Mouse (Mus musculus): ENCODE results near the gene Oas1f.
"Not testable (repeated sequence)": the region's sequence is repeated elsewhere in the genome, so short reads cannot be mapped to it uniquely, and the experiment has no call there.

Oas1f gene

GRCm38 (mm10) chr5:120870081-120870480 is 22.9 kb downstream of the Oas1f start:
- no peak for DNase-seq (ENCODE audit: extremely low read depth, insufficient read length, low spot score)

GRCm38 (mm10) chr5:120870782-120871181 is 23.6 kb downstream of the Oas1f start:
- DNase-seq (ENCODE audit: extremely low read depth, insufficient read length, low spot score), result no peak

GRCm38 (mm10) chr5:120871469-120871868 is 24.3 kb downstream of the Oas1f start:
- DNase-seq (ENCODE audit: extremely low read depth, insufficient read length, low spot score), result no peak

DNA sequence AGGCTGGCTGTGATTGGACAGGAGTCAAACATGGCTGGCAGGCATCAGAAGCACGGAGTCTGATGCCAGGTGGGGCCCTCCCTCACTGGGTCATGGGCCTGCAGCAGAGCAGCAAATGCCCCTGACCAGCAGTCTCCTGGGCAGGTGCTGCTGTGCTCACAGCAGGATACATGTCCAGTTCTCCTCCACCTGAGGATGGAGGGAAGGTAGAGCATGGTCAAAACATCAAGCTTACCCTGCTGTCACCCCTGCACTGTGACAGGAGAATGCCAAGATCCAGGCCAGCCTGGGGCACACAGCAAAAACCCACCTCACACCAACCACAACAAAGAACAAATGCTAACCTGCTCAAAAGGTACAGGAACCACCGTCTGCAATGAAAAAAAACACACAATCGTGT is 29.7 kb downstream of the Oas1f start:
- not testable (repeated sequence) for DNase-seq (ENCODE audit: extremely low read depth, insufficient read length, low spot score)

- not testable (repeated sequence) for DNase-seq (ENCODE audit: extremely low read depth, insufficient read length, low spot score)
Observed at GRCm38 (mm10) chr5:120877407-120877806, 30.2 kb downstream of the Oas1f start.

GRCm38 (mm10) chr5:120878803-120879202 is 31.6 kb downstream of the Oas1f start:
- not testable (repeated sequence) for DNase-seq (ENCODE audit: extremely low read depth, insufficient read length, low spot score)

DNA sequence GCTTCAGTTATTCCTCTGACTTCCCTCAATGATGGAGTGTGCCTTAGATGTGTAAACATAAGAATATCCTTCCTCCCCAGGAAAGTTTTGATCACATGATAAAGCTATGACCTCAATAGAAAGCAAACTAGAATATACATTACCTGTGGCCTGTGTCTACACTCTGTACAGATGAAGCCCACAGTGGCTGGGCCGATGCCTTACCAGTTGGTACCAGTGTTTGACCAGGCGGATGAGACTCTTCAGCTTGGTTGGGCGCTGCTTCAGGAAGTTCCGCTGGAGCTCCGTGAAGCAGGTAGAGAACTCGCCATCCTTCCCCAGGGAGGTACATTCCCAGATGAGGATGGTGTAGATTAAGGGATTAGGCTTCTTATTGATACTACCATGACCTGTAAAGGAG is 34.5 kb downstream of the Oas1f start:
- not testable (repeated sequence) for DNase-seq (ENCODE audit: extremely low read depth, insufficient read length, low spot score)

DNA sequence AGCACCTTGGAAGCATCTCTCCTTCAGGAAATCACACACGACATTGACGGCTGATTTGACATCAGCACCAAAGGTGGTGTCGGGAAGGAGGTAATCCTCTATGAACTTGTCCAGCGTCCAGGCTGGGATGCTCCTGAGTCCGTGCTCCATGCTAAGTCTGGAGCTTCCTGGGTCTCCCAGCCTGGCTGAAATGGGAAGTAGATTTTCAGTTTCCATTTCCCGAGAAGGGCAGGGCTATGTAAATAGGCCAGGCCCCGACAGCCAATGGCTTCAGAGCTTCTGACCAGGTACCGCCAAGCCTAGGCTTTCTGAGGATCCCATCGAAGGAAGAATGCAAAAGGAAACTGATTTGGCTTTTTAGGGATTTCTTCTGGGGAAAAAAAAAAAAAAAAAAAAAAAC is 40.2 kb downstream of the Oas1f start, which contains the start of gene Oas1g:
TSS of gene Oas1g (minus strand) at position 201 of the 400 bp plus-strand sequence.
- not testable (repeated sequence) for DNase-seq (ENCODE audit: extremely low read depth, insufficient read length, low spot score)

- DNase-seq (ENCODE audit: extremely low read depth, insufficient read length, low spot score), result no peak
Observed at GRCm38 (mm10) chr5:120887831-120888230, 40.7 kb downstream of the Oas1f start.

DNA sequence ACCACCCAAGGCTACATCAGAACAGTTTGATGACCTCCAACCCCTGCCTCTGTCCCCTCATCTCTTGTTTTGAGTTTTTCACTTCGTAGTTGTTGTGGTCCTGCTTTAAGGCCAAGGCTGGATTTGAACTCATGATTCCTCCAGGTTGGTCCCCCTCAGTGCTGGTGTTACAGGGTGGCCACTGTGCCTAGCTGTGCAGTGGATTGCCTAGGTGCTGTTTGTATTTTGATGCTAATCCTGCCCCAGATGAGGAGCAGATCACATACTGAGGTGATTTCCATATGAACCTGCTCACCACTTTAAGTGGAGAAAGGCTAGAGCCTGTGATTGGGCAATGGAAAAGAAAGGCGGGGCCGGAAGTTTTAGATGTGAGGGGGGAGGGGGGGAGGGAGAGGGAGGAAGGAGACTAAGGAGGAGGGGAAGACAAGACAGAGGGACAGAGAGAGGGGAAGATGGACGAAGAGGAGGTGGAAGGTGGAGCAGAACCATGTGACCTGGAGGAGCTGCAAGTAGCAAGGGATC is 41.2 kb downstream of the Oas1f start:
- DNase-seq (ENCODE audit: extremely low read depth, insufficient read length, low spot score), result not testable (repeated sequence)

DNA sequence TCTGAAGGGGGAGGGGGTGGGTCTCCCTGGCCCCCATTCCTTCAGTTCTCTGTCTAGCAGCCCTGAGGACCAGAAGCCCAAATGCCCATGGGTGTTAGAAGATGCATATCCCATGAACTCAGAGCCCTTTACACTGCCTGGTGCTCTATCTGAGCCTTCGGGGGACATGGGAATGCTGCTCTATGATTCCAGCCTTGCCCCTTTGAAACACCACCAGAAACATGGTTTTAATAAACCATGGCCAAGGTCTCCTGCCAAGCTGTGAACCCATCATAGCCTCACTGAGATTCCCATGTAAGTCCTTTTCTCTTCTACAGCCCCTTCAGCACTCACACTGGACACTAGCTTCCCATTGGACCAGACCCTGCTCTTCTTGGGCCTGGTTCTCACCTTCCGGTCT is 42.9 kb downstream of the Oas1f start:
- DNase-seq (ENCODE audit: extremely low read depth, insufficient read length, low spot score), result no peak

DNA sequence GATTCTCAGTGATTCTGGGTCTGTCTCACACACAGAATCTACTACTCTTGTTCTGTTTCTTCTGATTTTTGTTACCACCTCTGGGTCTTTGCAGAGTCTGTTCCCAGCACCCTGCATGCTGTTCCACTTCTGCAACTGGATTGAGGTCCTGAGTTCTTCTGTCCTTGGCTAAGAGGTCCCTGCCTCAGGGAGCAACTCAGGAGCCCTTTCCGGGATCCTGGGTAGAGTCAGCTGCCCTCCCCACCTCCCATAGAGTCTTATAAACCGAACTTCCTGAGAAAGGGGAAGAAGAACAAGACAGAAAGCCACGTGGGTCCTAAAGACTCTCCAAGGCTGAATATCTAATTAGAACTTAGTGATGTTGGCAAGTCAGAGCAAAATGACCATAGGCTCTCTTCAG is 43.8 kb downstream of the Oas1f start:
- no peak for DNase-seq (ENCODE audit: extremely low read depth, insufficient read length, low spot score)

DNA sequence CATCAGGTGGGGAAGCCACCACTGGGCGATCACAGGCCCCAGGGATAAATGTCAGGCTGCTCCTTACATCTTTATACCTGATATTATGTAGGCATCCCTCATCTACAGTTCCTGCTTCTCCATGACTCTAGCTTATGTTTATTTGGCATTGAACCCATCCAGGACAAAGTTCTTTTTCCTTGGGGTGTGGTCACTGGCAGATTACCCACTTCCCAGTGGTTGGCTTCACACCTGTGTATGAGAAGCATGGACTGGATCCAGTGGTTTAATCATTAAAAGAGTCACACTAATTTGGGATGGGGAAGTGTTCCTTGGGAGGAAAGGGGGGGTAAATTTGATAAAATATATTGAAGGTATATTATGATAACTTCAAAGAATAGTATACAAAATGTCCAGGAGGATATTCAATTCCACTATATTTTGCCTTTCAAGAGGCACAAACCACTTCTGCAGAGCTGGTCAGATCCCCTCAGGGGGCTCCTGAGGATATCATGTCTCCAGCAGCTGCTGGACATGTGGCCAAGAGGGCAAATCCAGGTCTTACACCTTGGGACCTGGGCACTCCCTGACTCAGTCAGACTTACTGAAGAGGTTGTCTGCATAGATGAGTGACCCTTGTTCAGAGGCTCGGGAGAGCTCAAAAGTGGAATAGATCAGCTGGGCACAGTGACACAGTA is 44.5 kb downstream of the Oas1f start:
- DNase-seq (ENCODE audit: extremely low read depth, insufficient read length, low spot score), result not testable (repeated sequence)

- DNase-seq (ENCODE audit: extremely low read depth, insufficient read length, low spot score), result no peak
Observed at GRCm38 (mm10) chr5:120892243-120892660, 45.1 kb downstream of the Oas1f start.

DNA sequence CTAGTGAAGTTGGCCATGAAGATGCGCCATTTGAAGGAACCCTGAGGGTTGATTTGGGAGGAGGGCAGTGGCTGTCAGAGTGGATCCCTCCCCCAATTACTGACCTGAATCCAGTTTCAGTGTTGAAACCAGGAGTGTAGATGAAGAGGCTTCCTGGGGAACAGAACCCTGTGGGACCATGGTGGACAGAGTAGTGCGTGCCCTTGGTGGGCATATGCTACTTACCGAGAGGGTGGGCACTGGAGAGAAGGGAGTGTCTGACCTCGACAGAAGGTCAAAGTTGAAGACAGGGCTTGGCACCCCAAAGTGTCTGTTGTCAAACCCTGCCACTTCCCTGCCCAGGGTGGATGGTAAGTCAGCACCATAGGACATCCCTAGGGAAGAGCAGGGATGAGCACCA is 46.7 kb downstream of the Oas1f start:
- not testable (repeated sequence) for DNase-seq (ENCODE audit: extremely low read depth, insufficient read length, low spot score)

- not testable (repeated sequence) for DNase-seq (ENCODE audit: extremely low read depth, insufficient read length, low spot score)
Observed at GRCm38 (mm10) chr5:120894692-120895091, 47.5 kb downstream of the Oas1f start.

DNA sequence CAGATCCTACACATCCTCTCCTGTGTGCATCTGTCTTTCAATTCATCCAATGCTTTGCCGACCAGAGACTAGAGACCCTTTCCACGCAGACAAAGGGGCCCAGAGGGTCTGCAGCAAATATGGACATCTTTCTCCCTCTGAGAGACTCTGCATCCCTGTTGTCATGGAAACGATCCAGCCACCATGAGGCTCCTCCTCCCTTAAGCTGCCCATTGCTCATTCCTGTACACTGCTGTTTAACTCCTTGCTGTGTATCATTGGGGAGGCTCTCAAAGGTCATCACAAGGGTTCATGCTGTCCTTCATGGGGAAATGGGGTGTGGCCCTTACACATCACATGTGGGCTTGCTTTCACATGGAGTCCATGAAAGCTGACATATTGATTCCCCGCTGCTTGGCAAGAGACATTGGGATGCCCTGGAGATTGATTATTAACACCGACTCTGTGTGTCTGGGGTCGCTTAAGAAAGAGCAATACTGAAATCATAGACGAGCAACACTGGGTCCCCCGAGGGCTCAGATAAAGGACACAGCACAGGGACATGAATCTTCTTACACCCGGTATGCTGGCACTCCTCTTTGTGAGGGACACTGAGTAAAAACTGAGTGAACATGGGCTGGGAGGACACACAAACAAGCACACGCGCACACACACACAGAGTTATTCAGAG is 48.2 kb downstream of the Oas1f start:
- no peak for DNase-seq (ENCODE audit: extremely low read depth, insufficient read length, low spot score)

DNA sequence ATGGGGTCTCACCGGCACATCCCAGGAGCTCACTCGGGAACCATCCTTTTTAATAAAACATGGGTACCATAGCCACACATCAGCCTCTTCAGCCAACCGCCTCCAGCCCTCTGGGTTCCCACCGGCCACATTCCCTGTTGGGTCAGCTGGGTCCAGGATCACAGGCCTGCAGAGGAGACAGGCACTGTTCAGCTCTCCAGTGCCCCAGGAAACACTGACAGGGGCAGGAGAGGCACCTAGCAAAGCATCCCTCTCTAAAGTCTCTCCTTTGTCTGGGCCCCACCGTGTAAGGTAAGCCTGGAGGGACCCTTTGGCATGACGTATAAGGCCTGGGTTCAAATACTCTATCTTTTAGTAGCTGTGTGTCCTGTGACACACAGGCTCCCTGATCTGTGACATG is 51.1 kb downstream of the Oas1f start:
- no peak for DNase-seq (ENCODE audit: extremely low read depth, insufficient read length, low spot score)

- no peak for DNase-seq (ENCODE audit: extremely low read depth, insufficient read length, low spot score)
Observed at GRCm38 (mm10) chr5:120898726-120899125, 51.6 kb downstream of the Oas1f start.

GRCm38 (mm10) chr5:120900666-120901065 is 53.5 kb downstream of the Oas1f start:
- no peak for DNase-seq (ENCODE audit: extremely low read depth, insufficient read length, low spot score)

DNA sequence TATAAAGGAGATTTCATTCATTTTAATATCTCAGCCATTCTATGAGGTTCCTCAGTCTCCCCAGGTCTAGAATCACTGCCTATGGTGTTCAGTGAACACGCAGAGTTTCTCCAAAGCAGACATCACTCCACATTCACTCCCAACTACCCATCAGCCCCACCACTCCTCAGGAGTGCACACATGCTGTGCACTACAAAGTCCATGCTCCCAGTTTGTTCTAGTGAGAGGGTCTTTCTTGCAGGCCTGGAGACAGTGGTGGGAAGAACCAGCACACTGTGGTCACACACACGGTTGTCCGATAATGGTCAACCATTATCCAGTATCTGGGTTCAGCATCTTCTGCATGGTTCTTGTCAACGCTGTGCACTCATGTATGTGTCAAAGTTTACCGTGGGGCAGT is 54.9 kb downstream of the Oas1f start:
- no peak for DNase-seq (ENCODE audit: extremely low read depth, insufficient read length, low spot score)
